Mouse (Mus musculus): Measurements from ENCODE around the gene Gm17720. TPM values are rescaled to one million over a fixed set of nuclear protein-coding genes. Genes with fewer than 3 reads are reported as not detected.

The Gm17720 gene
- not detected for polyA plus RNA-seq (2017; shearing (Covaris generic))

DNA sequence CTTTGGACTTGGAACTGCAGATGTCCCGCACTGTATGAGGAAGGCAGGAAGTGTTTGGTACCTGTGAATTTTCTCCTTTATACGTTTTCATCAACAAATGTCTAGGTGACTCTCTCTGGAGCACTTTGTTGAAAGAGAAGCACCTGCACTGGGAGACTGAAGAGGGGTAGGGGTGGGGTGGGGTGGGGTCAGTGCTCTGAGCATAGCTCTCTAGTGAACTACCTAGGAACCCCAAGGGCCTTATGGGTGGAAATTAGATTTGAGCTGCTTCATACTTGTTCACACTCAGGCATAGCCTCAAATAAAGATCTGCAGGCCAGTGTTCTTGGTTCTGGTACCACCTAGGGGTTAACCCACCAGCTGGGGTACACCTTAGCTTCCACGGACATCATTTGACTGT is at the start of gene Gm17720:
Gene Gm17720 (minus strand): TSS at position 101 of the 400 bp plus-strand sequence.

DNA sequence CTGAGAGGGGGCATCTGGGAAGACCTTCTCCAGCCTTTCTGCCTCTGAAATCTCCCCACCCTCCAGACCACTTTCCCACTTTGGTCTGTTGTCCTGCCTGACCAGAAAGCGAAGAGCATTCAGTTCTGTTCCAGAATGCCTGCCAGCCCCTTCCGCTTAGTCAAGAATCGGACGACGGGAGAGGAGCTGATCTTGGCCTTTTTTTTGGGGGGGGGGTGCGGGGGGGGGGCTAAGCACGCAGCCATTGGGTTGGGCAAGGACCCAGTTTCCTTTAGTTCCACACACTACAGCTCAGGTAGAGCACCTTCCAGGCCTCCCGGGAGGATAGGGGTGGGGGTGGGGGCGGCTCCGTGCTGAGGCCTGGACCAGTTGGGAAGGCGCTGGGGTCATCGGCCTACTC is 1.6 kb downstream of the Gm17720 start, which contains the start of gene Gm21964:
Gene Gm21964 (plus strand): TSS at position 301 of the 400 bp plus-strand sequence.

DNA sequence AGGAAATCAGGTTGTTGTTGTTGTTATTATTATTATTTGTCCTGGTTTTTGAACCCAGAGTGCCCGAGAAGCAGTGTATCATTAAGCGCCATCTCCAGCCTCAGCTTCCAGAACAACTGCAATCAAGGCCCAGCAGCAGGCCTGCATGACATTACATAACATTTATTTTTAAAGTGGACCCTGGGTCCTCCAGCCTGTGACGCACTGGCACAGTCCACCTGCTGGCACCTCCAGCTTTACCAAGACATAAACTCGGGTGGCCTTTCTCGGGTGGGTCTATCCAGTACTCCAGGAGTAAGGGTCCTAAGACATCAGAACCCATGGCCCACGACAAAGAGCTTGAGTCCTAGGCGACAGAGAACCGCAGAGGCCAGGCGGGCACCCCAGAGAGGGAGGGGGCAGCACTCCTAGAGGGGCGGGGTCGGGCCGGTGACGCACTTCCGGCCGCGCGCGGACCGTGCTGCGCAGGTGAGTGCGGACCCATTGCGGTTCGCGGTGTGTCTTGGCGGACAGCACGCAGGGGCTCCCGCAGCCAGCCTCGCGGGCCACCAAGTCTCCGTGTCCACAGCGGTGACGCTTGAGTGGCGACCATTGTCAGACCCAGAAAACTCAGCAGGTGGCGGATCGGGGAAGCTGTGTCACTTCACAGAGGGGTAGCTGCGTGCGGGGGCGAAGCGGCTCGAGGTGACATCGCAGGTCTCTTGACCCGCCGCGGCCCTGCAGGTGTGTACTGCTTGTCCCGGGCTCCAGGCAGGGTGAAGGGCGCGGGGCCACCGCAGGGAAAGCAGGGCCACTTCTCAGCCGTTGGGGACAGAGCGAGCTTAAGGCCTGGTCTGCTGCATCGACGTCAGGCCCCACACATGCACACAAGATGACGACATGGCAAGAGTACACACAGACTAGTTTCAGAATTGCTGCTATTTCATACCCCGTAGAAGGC is 23.0 kb downstream of the Gm17720 start, which contains the start of gene Zfp612:
Gene Zfp612 (plus strand): TSS at position 465 of the 940 bp plus-strand sequence.

DNA sequence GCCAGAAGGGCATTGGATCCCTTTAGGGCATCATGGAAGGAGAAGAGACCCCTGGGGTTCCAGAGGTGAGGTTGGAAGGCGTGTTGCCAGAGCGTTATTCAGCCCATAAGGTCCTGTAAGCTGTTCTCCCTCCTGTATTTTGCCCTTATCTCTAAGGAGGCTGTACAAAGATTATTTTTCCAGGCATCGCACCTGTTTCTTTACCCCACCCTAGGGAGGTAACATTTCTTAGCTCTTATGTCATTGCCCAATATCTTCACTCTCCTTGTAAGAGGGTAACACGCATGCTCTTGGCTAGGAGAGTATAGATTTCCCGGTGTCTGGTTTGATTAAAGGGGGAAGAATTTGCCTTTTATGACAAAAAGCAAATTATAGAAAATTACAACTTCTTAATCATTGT is 62.9 kb downstream of the Gm17720 start, which contains the start of gene Chst4:
Gene Chst4 (minus strand): TSS at position 82 of the 400 bp plus-strand sequence.

Other genes starting within 250 kb of the Gm17720 start
- 0.76 TPM for gene Phlpp2, start 234.2 kb downstream of the Gm17720 start, polyA plus RNA-seq (2017; shearing (Covaris generic))
- not detected for gene Marveld3, start 140.6 kb downstream of the Gm17720 start, polyA plus RNA-seq (2017; shearing (Covaris generic))
- gene Tat, start 112.3 kb downstream of the Gm17720 start, polyA plus RNA-seq (2017; shearing (Covaris generic)), result not detected
- gene Chst4, start 63.0 kb downstream of the Gm17720 start, polyA plus RNA-seq (2017; shearing (Covaris generic)), result not detected
- gene Zfp612, start 23.0 kb downstream of the Gm17720 start, polyA plus RNA-seq (2017; shearing (Covaris generic)), result 0.30 TPM
- not detected for gene Gm21964, start 1.5 kb downstream of the Gm17720 start, polyA plus RNA-seq (2017; shearing (Covaris generic))
- gene Calb2, start 65.5 kb upstream of the Gm17720 start, polyA plus RNA-seq (2017; shearing (Covaris generic)), result not detected
- gene Cmtr2, start 112.9 kb upstream of the Gm17720 start, polyA plus RNA-seq (2017; shearing (Covaris generic)), result 4.5 TPM
- gene Hydin, start 164.2 kb upstream of the Gm17720 start, polyA plus RNA-seq (2017; shearing (Covaris generic)), result not detected